Mouse (Mus musculus) embryonic facial prominence, embryonic 15.5 days (tissue): ENCODE data around the gene Bik. TPM values are rescaled to one million over a fixed set of nuclear protein-coding genes. Genes with fewer than 3 reads are reported as not detected.

ENCODE experiments used
- ATAC-seq: fragments of 200-750 bp; cut with Nextera tagmentation; 2 replicates; pipeline ENCODE4 v1.8.0; 2017; ENCODE audit warnings: low read depth, moderate TSS enrichment; ENCODE audit not compliant: insufficient number of reproducible peaks, low FRiP score, low TSS enrichment
- H3K27ac ChIP-seq: fragments of 300-500 bp; sonication (generic); replicated peaks from 2 replicates; pipeline ENCODE4 v1.5.1; 2015; ENCODE audit warnings: mild to moderate bottlenecking, inconsistent platforms
- H3K27me3 ChIP-seq: fragments of 300-500 bp; sonication (generic); 2 replicates; pipeline ENCODE4 v1.6.1; 2015; ENCODE audit warnings: inconsistent platforms
- H3K36me3 ChIP-seq: fragments of 300-500 bp; sonication (generic); 2 replicates; pipeline ENCODE4 v1.6.1; 2015; ENCODE audit warnings: mild to moderate bottlenecking, inconsistent platforms
- H3K4me1 ChIP-seq: fragments of 300-500 bp; sonication (generic); 2 replicates; pipeline ENCODE4 v1.6.1; 2015; ENCODE audit warnings: inconsistent platforms
- H3K4me2 ChIP-seq: fragments of 300-500 bp; sonication (generic); replicated peaks from 2 replicates; pipeline ENCODE4 v1.6.1; 2015; ENCODE audit warnings: mild to moderate bottlenecking, inconsistent platforms
- H3K4me3 ChIP-seq: fragments of 300-500 bp; sonication (generic); replicated peaks from 2 replicates; pipeline ENCODE4 v1.5.1; 2015; ENCODE audit warnings: mild to moderate bottlenecking, inconsistent platforms
- H3K9ac ChIP-seq: fragments of 300-500 bp; sonication (generic); 2 replicates; pipeline ENCODE4 v1.6.1; 2015; ENCODE audit warnings: inconsistent platforms
- H3K9me3 ChIP-seq: fragments of 300-500 bp; sonication (generic); replicated peaks from 2 replicates; pipeline ENCODE4 v1.6.1; 2016; ENCODE audit warnings: inconsistent platforms
- WGBS: fragments of 180-500 bp; shearing (Covaris S2); methylation state at CpG from one replicate; pipeline ENCODE4 v1.1.7; 2015; 5-methylcytosine and 5-hydroxymethylcytosine counted together
- polyA plus RNA-seq: library from polyadenylated mRNA; unstranded; fragments of >200 nt; fragmentation: Nextera tagmentation; extraction: Ambion mirVana; gene quantifications from 2 replicates; pipeline ENCODE4 v1.2.1, GENCODE M21; 2015

Bik gene
- polyA plus RNA-seq, 1 experiment from 2014 or later, result 3.9 TPM

- ATAC-seq, result no peak
- Histone ChIP-seq H3K9ac (no peak overlapping the region), H3K27me3 (peaks cover 35% of the 10 kb centered on the region), H3K4me2 (no peak overlapping the region), H3K4me1 (peaks cover 21% of the 10 kb centered on the region), H3K27ac (peak overlapping the region; percentile 44; the same call in 1 of the 2 replicates), H3K36me3 (no peaks in the 10 kb centered on the region), H3K4me3 (no peak overlapping the region), H3K9me3 (no peaks in the 10 kb centered on the region)
- WGBS, result 72% methylated on average over 6 of the region's 6 CpGs
These were observed 4.0 kb downstream of the Bik start for GRCm38 (mm10) chr15:83530688-83531087.

DNA sequence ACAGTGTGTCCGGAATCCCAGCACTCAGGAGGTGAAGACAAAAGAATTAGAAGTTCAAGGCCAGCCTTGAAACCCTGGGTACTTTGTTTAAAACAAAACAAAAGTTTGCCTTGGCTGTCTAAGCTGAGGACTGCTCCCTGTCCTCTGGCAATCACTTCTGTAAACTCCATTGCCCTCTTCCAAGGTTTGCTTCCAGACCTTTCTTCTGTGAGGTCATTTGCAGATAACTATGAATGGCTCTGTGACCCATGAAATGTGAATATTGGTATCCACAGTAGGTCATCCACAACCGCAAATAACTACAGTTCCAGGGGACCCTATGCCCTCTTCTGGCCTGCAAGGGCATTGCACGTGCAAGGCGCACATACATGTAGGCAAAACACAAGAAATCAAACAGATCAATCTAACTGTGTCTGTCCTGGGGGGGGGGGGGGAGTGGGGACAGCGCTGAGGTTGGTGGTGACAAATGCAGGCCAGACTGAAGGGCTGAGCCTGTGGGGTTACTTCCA is 5.4 kb downstream of the Bik start:
- ATAC-seq, result no peak
- no peak overlapping the region for H3K4me2 ChIP-seq
- H3K9me3 ChIP-seq, result no peaks in the 10 kb centered on the region
- H3K4me1 ChIP-seq, result peaks cover 9% of the 10 kb centered on the region
- WGBS, result 81% methylated on average over 5 of the region's 5 CpGs
- no peaks in the 10 kb centered on the region for H3K36me3 ChIP-seq
- no peak overlapping the region for H3K4me3 ChIP-seq
- peaks cover 22% of the 10 kb centered on the region for H3K27me3 ChIP-seq
- no peak overlapping the region for H3K27ac ChIP-seq
- H3K9ac ChIP-seq, result no peak overlapping the region

DNA sequence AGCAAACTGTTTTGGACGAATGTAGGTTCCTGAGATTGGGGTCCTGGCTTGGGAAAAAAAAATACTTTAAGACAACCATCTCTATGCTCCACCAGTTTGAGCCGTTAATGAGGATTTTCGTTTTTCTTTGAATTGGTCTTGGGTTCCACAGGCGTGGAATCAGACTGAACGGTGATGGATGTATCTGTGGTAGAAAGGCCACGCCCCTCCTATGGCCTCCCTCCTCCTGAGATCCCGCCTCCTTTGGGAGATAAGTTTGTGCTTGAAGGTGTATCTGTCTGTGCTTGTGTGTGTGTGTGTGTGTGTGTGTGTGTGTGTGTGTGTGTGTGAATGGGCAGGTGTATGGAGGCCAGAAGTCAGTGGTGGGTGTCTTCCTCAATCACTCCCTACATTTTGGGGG is 5.9 kb downstream of the Bik start:
- no peak overlapping the region for H3K4me2 ChIP-seq
- H3K4me3 ChIP-seq, result no peak overlapping the region
- no peak overlapping the region for H3K9ac ChIP-seq
- H3K27me3 ChIP-seq, result peaks cover 16% of the 10 kb centered on the region
- no peak overlapping the region for H3K27ac ChIP-seq
- 0 out of 2 replicates have a peak, but pooled peaks cover 5% of the 10 kb centered on the region for H3K4me1 ChIP-seq
- no peaks in the 10 kb centered on the region for H3K36me3 ChIP-seq
- H3K9me3 ChIP-seq, result no peaks in the 10 kb centered on the region
- WGBS, result 78% methylated on average over 7 of the region's 7 CpGs
- no peak for ATAC-seq

DNA sequence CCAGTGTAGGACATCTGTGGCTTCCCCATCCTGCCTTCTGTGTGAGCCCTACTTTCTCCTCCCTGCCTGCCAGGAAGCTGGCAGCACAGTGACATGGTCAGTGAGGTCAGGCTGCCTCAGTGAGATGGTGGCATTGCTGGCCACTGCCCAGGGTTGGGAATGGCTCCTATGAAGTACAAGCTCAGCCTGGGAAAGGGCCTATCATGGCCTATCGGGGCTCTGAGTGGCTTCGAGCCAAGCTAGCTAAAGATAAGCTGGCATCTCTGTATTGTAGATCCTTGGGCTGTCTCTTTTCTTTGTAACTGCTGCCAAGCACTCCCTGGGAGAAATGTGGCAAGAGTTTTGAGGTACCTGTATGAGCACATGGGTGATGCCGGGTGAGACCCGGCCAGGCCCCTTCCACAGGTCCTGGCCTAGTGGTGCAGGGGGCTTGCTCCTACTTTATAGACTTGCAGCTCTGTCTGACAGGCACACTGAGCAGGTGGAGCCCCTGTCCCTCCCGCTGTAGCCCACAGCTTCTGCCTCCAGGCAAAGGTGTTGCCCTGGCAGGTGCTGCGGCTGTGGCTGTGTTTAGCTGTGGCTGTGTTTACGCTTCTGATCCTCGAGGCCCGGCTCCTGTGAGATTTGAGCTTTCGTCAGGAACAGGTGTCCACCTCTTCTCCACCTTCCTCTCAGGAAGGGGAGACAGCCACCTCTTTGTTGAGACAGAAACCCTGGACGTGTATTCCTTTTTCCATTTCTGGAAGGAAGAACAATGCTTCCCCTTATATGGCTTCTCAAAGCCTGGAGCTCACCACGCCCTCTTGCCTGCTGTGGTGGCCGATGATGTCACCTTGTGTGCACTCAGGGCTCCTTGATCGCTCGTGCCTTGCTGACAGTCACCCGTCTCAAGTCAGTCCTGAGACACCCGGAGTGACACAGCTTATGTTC is 8.6 kb downstream of the Bik start:
- H3K4me2 ChIP-seq, result no peak overlapping the region
- H3K36me3 ChIP-seq, result no peaks in the 10 kb centered on the region
- 53% methylated on average over 17 of the region's 17 CpGs for WGBS

DNA sequence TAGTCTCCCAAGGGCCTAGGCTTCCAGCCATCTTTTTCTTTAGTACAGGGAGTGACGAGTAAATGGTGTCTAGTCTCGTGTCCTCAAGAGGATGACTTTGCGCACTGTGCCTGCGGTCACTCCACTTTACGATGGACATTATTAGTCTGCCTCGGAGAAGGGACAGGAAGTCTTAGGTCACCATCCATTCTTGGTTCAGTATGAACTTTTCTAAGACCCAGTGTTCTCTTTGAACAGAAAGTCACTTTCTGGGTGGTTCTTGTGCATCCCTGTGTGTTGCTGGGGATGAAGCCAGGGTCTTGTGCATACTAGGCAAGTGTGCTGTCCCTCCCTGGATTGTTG is 9.2 kb downstream of the Bik start:
- WGBS, result 81% methylated on average over 6 of the region's 6 CpGs
- H3K27ac ChIP-seq, result no peak overlapping the region
- ATAC-seq, result no peak

More for the DNA sequence above, 8.6 kb downstream of the Bik start:
- H3K27me3 ChIP-seq, result no peaks in the 10 kb centered on the region
- no peak overlapping the region for H3K27ac ChIP-seq
- no peaks in the 10 kb centered on the region for H3K9me3 ChIP-seq
- no peak for ATAC-seq
- H3K9ac ChIP-seq, result no peak overlapping the region
- H3K4me3 ChIP-seq, result no peak overlapping the region
- H3K4me1 ChIP-seq, result 0 out of 2 replicates have a peak, but pooled peaks cover 5% of the 10 kb centered on the region

DNA sequence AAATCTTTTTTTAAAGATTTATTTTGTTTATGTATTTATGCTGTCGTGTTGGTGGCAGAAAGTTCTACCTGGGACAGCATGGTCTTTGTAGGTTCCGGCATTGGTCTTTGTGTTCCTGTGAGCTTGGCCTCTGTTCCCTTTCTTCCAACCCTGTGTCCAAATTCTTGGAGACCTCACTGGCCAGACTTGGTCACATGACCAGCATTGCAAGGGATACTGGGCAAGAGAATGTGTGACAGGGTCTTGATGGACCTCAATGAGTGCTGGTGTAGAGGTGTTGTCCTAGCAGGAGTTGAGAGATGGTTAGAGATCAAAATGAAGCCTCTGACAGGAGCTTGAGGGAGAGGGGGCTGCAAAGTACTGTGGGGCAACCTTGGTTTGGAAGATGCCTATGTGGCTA is 12.2 kb downstream of the Bik start:
- no peak for ATAC-seq

More for the DNA sequence above, 9.2 kb downstream of the Bik start:
- H3K9ac ChIP-seq, result no peak overlapping the region
- H3K9me3 ChIP-seq, result no peaks in the 10 kb centered on the region
- H3K4me2 ChIP-seq, result no peak overlapping the region
- H3K4me1 ChIP-seq, result 0 out of 2 replicates have a peak, but pooled peaks cover 5% of the 10 kb centered on the region
- no peaks in the 10 kb centered on the region for H3K36me3 ChIP-seq
- H3K27me3 ChIP-seq, result no peaks in the 10 kb centered on the region
- H3K4me3 ChIP-seq, result no peak overlapping the region

DNA sequence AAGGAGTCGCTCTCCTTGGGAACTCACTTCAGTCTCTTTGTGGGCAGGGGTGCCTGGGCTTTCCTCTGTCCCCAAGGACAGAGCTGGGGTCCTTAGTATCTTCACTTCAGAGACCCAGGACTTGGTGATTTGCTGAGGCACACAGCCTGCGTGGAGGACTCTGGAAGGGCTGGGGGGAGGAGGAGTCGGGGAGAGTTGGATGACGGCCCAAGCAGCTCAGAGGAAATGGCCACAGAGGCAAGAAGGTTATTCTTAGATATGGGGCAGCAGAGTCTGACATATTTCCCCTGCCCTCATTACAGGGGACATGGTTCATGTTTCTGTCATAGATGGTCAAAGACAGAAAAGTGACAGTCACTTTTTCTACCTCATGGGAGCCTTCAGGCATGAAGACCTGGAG is 13.2 kb downstream of the Bik start:
- Histone ChIP-seq H3K9ac (no peak overlapping the region), H3K27ac (no peak overlapping the region), H3K4me3 (no peak overlapping the region), H3K27me3 (no peaks in the 10 kb centered on the region), H3K36me3 (no peaks in the 10 kb centered on the region), H3K9me3 (no peaks in the 10 kb centered on the region), H3K4me2 (no peak overlapping the region), H3K4me1 (0 out of 2 replicates have a peak, but pooled peaks cover 5% of the 10 kb centered on the region)
- WGBS, result 46% methylated on average over 4 of the region's 4 CpGs
- ATAC-seq, result no peak

More for the DNA sequence above, 12.2 kb downstream of the Bik start:
- Histone ChIP-seq H3K9ac (no peak overlapping the region), H3K27me3 (no peaks in the 10 kb centered on the region), H3K36me3 (no peaks in the 10 kb centered on the region), H3K9me3 (no peaks in the 10 kb centered on the region), H3K4me2 (no peak overlapping the region), H3K4me1 (0 out of 2 replicates have a peak, but pooled peaks cover 5% of the 10 kb centered on the region), H3K27ac (no peak overlapping the region), H3K4me3 (no peak overlapping the region)
- 93% methylated on average over 2 of the region's 2 CpGs for WGBS

GRCm38 (mm10) chr15:83541647-83542287 is 15.1 kb downstream of the Bik start:
- H3K4me2 ChIP-seq, result no peak overlapping the region
- WGBS, result 71% methylated on average over 9 of the region's 9 CpGs
- H3K27ac ChIP-seq, result no peak overlapping the region
- no peak overlapping the region for H3K4me3 ChIP-seq
- H3K4me1 ChIP-seq, result no peaks in the 10 kb centered on the region
- no peak overlapping the region for H3K9ac ChIP-seq
- H3K9me3 ChIP-seq, result no peaks in the 10 kb centered on the region
- no peak for ATAC-seq
- no peaks in the 10 kb centered on the region for H3K27me3 ChIP-seq
- peaks cover 15% of the 10 kb centered on the region for H3K36me3 ChIP-seq

DNA sequence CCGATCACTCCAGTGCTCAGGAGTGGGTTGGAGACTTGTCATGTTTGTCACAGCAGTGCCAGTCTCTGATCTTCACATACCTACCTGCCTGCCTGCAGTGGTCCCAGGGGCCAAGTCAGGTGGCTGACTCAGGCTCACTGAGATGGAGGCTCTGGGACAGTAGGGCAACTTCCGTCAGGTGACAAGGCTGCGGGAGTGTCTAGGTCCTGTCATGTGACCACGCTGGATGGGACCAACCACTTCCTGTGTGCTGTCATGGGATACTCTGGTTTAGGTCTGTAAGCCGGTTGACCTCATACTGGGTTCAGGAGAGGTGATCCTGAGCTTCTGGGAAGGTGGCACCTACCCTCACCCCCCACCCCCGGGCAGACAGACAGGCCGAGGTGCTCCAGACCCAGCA is 19.4 kb downstream of the Bik start:
- ATAC-seq, result no peak
- H3K4me3 ChIP-seq, result no peak overlapping the region

GRCm38 (mm10) chr15:83547144-83547543 is 20.5 kb downstream of the Bik start:
- H3K36me3 ChIP-seq, result peaks cover 66% of the 10 kb centered on the region
- WGBS, result 91% methylated on average over 8 of the region's 8 CpGs
- no peaks in the 10 kb centered on the region for H3K27me3 ChIP-seq
- H3K9ac ChIP-seq, result no peak overlapping the region
- no peak overlapping the region for H3K4me2 ChIP-seq
- no peaks in the 10 kb centered on the region for H3K9me3 ChIP-seq
- no peak for ATAC-seq
- no peak overlapping the region for H3K4me3 ChIP-seq
- H3K27ac ChIP-seq, result no peak overlapping the region
- H3K4me1 ChIP-seq, result no peaks in the 10 kb centered on the region

More for the DNA sequence above, 19.4 kb downstream of the Bik start:
- WGBS, result 93% methylated on average over 7 of the region's 7 CpGs
- Histone ChIP-seq H3K4me2 (no peak overlapping the region), H3K27me3 (no peaks in the 10 kb centered on the region), H3K9me3 (no peaks in the 10 kb centered on the region), H3K27ac (no peak overlapping the region), H3K9ac (no peak overlapping the region), H3K4me1 (no peaks in the 10 kb centered on the region), H3K36me3 (peaks cover 57% of the 10 kb centered on the region)

DNA sequence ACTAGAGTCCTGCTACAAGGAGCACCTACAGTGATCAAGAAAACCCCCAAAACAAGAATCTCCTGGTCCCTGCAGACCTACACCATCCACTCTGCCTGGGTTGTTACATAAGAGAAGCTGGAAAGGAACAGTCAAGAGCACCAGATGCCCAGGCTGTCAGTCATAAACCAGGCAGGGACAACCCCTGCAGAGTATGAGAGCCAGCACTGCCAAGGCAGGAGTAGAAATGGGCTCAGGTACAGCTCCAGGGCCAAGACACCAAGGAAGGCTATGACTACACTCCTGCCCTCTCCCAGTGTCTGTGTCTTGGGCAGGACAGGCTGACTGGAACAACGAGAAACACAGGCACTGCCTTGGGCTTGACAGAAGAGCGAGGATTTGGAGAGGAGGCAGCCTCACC is 23.5 kb downstream of the Bik start:
- ATAC-seq, result no peak
- Histone ChIP-seq H3K27ac (no peak overlapping the region), H3K27me3 (no peaks in the 10 kb centered on the region), H3K36me3 (peaks cover 72% of the 10 kb centered on the region), H3K9me3 (no peaks in the 10 kb centered on the region), H3K4me1 (peaks cover 11% of the 10 kb centered on the region), H3K4me3 (no peak overlapping the region), H3K9ac (no peak overlapping the region), H3K4me2 (no peak overlapping the region)
- 61% methylated on average over 2 of the region's 2 CpGs for WGBS
